Mouse (Mus musculus): ENCODE measurements around the gene Myl12a. TPM values are rescaled to one million over a fixed set of nuclear protein-coding genes. Genes with fewer than 3 reads are reported as not detected.
A peak's percentile ranks its signal among the peaks of the same experiment; 100 is the strongest.

Myl12a gene
- polyA plus RNA-seq, 1 experiment, result 296 TPM

DNA sequence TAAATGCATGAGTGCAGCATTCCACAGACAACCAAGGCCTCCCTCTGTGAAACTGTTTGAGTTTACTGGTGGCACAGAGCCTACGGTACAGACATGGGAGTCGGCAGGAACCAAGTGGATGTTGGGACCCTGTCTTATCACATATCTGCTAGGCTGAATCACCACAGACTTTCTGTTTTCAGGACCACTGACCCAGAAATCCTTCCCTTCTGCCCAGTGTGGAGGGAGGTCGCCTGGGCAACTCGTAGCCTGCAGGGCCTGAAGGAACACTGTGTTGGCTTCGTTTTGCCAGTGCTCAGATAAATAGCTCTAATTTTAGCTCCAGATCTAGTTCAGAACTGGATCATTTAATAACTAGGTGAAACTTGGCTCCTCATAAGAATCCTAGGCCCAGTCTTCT, 12.2 kb upstream of the Myl12a start:
- TF ChIP-seq POLR2A (IDR thresholded peaks at IDR 0.05; ENCODE audit: borderline replicate concordance, extremely low read depth, low read depth, low read length) (no peak), CTCF (IDR thresholded peaks at IDR 0.05; ENCODE audit: insufficient read depth, low read length) (no peak)
- WGBS, result 50% methylated on average over 5 of the region's 5 CpGs
- DNase-seq, result no peak

DNA sequence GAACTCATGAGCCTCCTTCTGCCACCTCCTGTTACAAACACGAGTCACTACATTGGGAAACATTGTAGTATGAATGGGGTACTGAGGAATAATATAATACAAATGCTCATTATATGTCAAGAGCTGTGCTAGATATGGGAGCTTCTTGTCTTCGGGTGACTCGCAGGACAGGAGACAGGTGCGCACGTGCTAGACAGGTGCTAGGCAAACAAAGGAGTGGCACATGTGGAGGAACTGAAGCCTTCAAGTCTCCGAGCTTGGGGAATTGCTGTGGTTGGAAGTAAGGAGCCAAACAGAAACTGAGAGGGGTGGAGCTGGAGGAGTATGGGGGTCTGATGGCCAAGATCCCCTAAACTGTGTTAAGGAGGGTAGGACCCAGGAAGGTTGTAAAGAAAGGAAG, 10.4 kb upstream of the Myl12a start:
- TF ChIP-seq POLR2A (IDR thresholded peaks at IDR 0.05; ENCODE audit: borderline replicate concordance, extremely low read depth, low read depth, low read length) (no peak), CTCF (IDR thresholded peaks at IDR 0.05; ENCODE audit: insufficient read depth, low read length) (no peak)
- Histone ChIP-seq H3K4me3 (replicated peaks; ENCODE audit: extremely low read depth, low read depth, low read length) (no peak overlapping the region), H3K4me1 (ENCODE audit: control insufficient read depth, insufficient read depth, low read length) (peaks cover 3% of the 10 kb centered on the region)
- 78% methylated on average over 6 of the region's 6 CpGs for WGBS
- no peak for DNase-seq

More for the DNA sequence above, 12.2 kb upstream of the Myl12a start:
- H3K4me1 ChIP-seq (ENCODE audit: control insufficient read depth, insufficient read depth, low read length), result peaks cover 3% of the 10 kb centered on the region
- H3K4me3 ChIP-seq (replicated peaks; ENCODE audit: extremely low read depth, low read depth, low read length), result no peak overlapping the region

DNA sequence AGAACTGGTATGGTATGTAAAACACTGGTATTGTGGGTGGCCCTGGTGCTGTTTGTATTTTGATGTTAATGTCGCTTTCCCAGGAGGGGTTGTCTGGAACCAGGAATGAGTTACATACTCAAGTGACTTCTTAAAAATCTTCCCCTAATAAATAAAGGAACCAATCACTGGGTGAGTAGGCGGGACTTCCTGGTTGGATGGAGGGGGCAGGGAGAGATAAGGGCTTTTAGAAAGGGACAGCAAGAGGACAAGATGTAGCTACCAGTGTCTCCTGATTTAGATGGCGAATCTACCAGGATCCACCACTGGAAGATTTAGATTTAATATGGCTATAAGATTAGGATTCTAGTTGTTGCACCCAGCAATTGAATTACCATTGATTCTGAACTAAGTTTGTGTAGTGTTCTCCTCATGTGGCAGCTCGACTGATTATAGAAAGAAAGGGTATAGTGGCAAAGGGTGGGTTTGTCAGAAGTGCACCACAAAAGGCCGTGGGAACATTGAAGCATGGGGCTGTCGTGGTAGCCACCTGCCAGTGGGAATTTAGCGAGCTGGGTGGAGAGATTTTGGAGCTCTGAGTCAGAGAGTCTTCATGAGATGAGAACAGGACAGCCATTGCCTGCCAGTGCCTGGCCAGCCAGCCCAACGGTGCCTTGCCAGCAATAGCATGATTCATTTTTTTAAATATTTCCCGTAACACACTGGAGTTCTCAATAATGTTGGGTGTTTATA, 9.4 kb upstream of the Myl12a start:
- no peak for TF ChIP-seq POLR2A (IDR thresholded peaks at IDR 0.05; ENCODE audit: borderline replicate concordance, extremely low read depth, low read depth, low read length)
- no peak for TF ChIP-seq CTCF (IDR thresholded peaks at IDR 0.05; ENCODE audit: insufficient read depth, low read length)
- Histone ChIP-seq H3K4me3 (replicated peaks; ENCODE audit: extremely low read depth, low read depth, low read length) (no peak overlapping the region), H3K4me1 (ENCODE audit: control insufficient read depth, insufficient read depth, low read length) (peaks cover 3% of the 10 kb centered on the region)
- DNase-seq, result no peak
- 87% methylated on average over 9 of the region's 9 CpGs for WGBS

DNA sequence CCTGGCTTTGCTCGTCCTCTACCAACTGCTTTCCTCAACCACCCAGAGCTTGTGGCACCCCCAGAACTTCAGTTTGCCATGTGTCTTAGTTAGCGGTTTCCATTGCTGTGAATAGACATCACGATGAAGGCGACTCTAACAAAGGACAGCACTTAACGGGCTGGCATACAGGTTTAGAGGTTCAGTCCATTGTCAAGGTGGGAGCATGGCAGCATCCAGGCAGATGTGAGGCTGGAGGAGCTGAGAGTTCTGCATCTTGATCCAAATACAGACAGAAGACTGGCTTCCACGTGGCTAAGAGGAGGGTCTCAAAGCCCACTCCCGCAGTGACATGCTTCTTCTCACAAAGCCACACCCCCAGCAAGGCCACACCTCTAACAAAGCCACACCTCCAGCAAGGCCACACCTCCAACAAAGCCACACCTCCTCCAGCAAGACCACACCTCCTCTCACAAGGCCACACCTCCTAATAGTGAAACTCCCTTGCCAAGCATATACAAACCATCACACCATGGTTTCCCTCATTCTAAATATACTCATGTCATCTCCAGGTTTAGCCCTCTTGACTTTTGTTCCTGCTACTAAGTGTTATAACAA, 8.1 kb upstream of the Myl12a start:
- no peak for DNase-seq
- no peak for TF ChIP-seq POLR2A (IDR thresholded peaks at IDR 0.05; ENCODE audit: borderline replicate concordance, extremely low read depth, low read depth, low read length)
- no peak for TF ChIP-seq CTCF (IDR thresholded peaks at IDR 0.05; ENCODE audit: insufficient read depth, low read length)
- WGBS, result 77% methylated on average over 7 of the region's 7 CpGs
- H3K4me1 ChIP-seq (ENCODE audit: control insufficient read depth, insufficient read depth, low read length), result peaks cover 3% of the 10 kb centered on the region
- H3K4me3 ChIP-seq (replicated peaks; ENCODE audit: extremely low read depth, low read depth, low read length), result no peak overlapping the region

GRCm38 (mm10) chr17:71009751-71010150, 7.1 kb upstream of the Myl12a start:
- Histone ChIP-seq H3K4me3 (replicated peaks; ENCODE audit: extremely low read depth, low read depth, low read length) (no peak overlapping the region), H3K4me1 (ENCODE audit: control insufficient read depth, insufficient read depth, low read length) (peaks cover 3% of the 10 kb centered on the region)
- WGBS, result 42% methylated on average over 1 of the region's 1 CpGs
- no peak for DNase-seq
- TF ChIP-seq POLR2A (IDR thresholded peaks at IDR 0.05; ENCODE audit: borderline replicate concordance, extremely low read depth, low read depth, low read length) (no peak), CTCF (IDR thresholded peaks at IDR 0.05; ENCODE audit: insufficient read depth, low read length) (no peak)

GRCm38 (mm10) chr17:71008676-71009075, 6.0 kb upstream of the Myl12a start:
- TF ChIP-seq POLR2A (IDR thresholded peaks at IDR 0.05; ENCODE audit: borderline replicate concordance, extremely low read depth, low read depth, low read length), result no peak
- TF ChIP-seq CTCF (IDR thresholded peaks at IDR 0.05; ENCODE audit: insufficient read depth, low read length), result no peak
- no peak for DNase-seq
- H3K4me3 ChIP-seq (replicated peaks; ENCODE audit: extremely low read depth, low read depth, low read length), result no peak overlapping the region
- H3K4me1 ChIP-seq (ENCODE audit: control insufficient read depth, insufficient read depth, low read length), result 0 out of 2 replicates have a peak, but pooled peaks cover 2% of the 10 kb centered on the region
- 78% methylated on average over 3 of the region's 3 CpGs for WGBS

DNA sequence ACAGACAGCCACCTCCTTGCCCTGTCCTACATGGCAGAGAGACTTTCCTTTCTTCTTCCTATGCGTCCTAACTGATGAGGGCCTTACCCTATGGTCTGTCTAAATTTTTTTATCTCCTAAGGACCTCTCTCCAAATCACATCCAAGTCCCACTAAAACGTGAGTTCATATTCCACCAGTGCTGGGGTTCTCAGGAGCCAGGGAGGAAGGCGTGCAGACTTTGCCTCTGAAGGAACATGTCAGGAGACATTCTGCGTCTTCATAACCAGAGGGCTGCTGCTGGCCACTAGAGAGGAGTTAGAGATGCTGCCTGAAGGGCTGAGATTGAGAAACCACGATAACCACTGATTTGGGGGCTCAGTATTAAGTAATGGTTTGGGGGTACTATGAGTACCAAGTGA, 4.3 kb upstream of the Myl12a start:
- whole genome bisulfite sequencing, result 79% methylated on average over 5 of the region's 5 CpGs
- Histone ChIP-seq H3K4me3 (replicated peaks; ENCODE audit: extremely low read depth, low read depth, low read length) (no peak overlapping the region), H3K4me1 (ENCODE audit: control insufficient read depth, insufficient read depth, low read length) (peaks cover 8% of the 10 kb centered on the region)
- no peak for DNase-seq
- no peak for TF ChIP-seq CTCF (IDR thresholded peaks at IDR 0.05; ENCODE audit: insufficient read depth, low read length)
- TF ChIP-seq POLR2A (IDR thresholded peaks at IDR 0.05; ENCODE audit: borderline replicate concordance, extremely low read depth, low read depth, low read length), result no peak

GRCm38 (mm10) chr17:71004186-71004960, 1.7 kb upstream of the Myl12a start:
- Histone ChIP-seq H3K4me1 (ENCODE audit: control insufficient read depth, insufficient read depth, low read length) (peaks cover 16% of the 10 kb centered on the region), H3K4me3 (replicated peaks; ENCODE audit: extremely low read depth, low read depth, low read length) (no peak overlapping the region)
- WGBS, result 82% methylated on average over 10 of the region's 10 CpGs
- TF ChIP-seq CTCF (IDR thresholded peaks at IDR 0.05; ENCODE audit: insufficient read depth, low read length) (no peak), POLR2A (IDR thresholded peaks at IDR 0.05; ENCODE audit: borderline replicate concordance, extremely low read depth, low read depth, low read length) (peak; percentile 38; the same call in 1 of the 2 replicates)
- no peak for DNase-seq

DNA sequence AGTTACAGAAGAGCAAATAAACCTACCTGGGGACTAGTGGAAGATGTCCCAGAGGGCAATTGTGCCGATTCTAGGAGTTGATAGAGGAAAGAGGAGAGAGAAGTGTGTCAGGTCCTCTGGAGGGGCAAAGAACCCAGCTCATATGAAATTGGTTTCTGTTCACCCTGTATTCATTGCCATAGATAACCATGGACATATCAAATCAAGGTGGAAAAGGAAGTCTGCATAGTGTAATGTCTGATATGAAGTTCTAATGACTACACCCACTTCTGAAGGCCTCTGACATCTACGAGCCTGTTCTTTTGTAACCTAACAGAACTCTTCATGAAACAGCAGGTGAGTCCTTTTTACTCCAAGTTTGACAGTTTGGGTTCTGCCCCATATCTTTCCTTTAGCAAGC, 1.0 kb upstream of the Myl12a start:
- TF ChIP-seq CTCF (IDR thresholded peaks at IDR 0.05; ENCODE audit: insufficient read depth, low read length) (no peak), POLR2A (IDR thresholded peaks at IDR 0.05; ENCODE audit: borderline replicate concordance, extremely low read depth, low read depth, low read length) (no peak)
- Histone ChIP-seq H3K4me3 (replicated peaks; ENCODE audit: extremely low read depth, low read depth, low read length) (no peak overlapping the region), H3K4me1 (ENCODE audit: control insufficient read depth, insufficient read depth, low read length) (peaks cover 20% of the 10 kb centered on the region)
- no peak for DNase-seq
- 71% methylated on average over 2 of the region's 2 CpGs for WGBS
